Mouse (Mus musculus): Measurements from ENCODE around the gene Acad12. TPM values are rescaled to one million over a fixed set of nuclear protein-coding genes. Genes with fewer than 3 reads are reported as not detected.

Acad12 gene
- polyA plus RNA-seq, 1 experiment from 2014 or later = 6.4 TPM

- Histone ChIP-seq H3K4me3 (ENCODE audit: low read depth, low read length) (no peak overlapping the region), H3K9ac (replicated peaks; ENCODE audit: low read depth) (no peak overlapping the region), H3K4me2 (replicated peaks; ENCODE audit: low read depth, low read length) (no peak overlapping the region), H3K27me3 (replicated peaks; ENCODE audit: insufficient read depth, low read length) (no peaks in the 10 kb centered on the region), H3K4me1 (ENCODE audit: insufficient read depth, low read depth, low read length) (peaks cover 28% of the 10 kb centered on the region; the same call in 1 of the 2 replicates), H3K9me3 (ENCODE audit: low read length) (no peaks in the 10 kb centered on the region), H3K36me3 (ENCODE audit: insufficient read depth, low read length) (no peaks in the 10 kb centered on the region), H3K27ac (ENCODE audit: low read length) (no peak overlapping the region)
- 82% methylated on average over 6 of the region's 6 CpGs for WGBS
- ATAC-seq (no peak), DNase-seq (ENCODE audit: low spot score) (no peak)
- TF ChIP-seq EP300 (IDR thresholded peaks at IDR 0.05) = no peak
- no peak for TF ChIP-seq CTCF (IDR thresholded peaks at IDR 0.05)
These were observed 28.8 kb downstream of the Acad12 start for GRCm38 (mm10) chr5:121589928-121590327.

GRCm38 (mm10) chr5:121586400-121587039 lies 32.2 kb downstream of the Acad12 start:
- H3K27ac ChIP-seq (ENCODE audit: low read length) = peak overlapping the region; percentile 78
- DNase-seq (ENCODE audit: low spot score) = peak; percentile 95

GRCm38 (mm10) chr5:121585699-121586098 lies 33.0 kb downstream of the Acad12 start:
- H3K4me3 ChIP-seq (ENCODE audit: low read depth, low read length) = no peak overlapping the region
- ATAC-seq (no peak), DNase-seq (ENCODE audit: low spot score) (no peak)
- no peak overlapping the region for H3K9ac ChIP-seq (replicated peaks; ENCODE audit: low read depth)
- TF ChIP-seq CTCF (IDR thresholded peaks at IDR 0.05) (no peak), EP300 (IDR thresholded peaks at IDR 0.05) (no peak)
- no peaks in the 10 kb centered on the region for H3K27me3 ChIP-seq (replicated peaks; ENCODE audit: insufficient read depth, low read length)
- H3K4me2 ChIP-seq (replicated peaks; ENCODE audit: low read depth, low read length) = no peak overlapping the region
- 85% methylated on average over 5 of the region's 5 CpGs for WGBS
- H3K27ac ChIP-seq (ENCODE audit: low read length) = peak overlapping the region; percentile 78; the same call in 1 of the 2 replicates
- H3K36me3 ChIP-seq (ENCODE audit: insufficient read depth, low read length) = no peaks in the 10 kb centered on the region
- no peaks in the 10 kb centered on the region for H3K9me3 ChIP-seq (ENCODE audit: low read length)
- H3K4me1 ChIP-seq (ENCODE audit: insufficient read depth, low read depth, low read length) = peaks cover 27% of the 10 kb centered on the region; the same call in 1 of the 2 replicates

More at GRCm38 (mm10) chr5:121586400-121587039, 32.2 kb downstream of the Acad12 start:
- Histone ChIP-seq H3K4me1 (ENCODE audit: insufficient read depth, low read depth, low read length) (peaks cover 27% of the 10 kb centered on the region; the same call in 1 of the 2 replicates), H3K9me3 (ENCODE audit: low read length) (no peaks in the 10 kb centered on the region), H3K9ac (replicated peaks; ENCODE audit: low read depth) (no peak overlapping the region), H3K36me3 (ENCODE audit: insufficient read depth, low read length) (no peaks in the 10 kb centered on the region), H3K4me3 (ENCODE audit: low read depth, low read length) (no peak overlapping the region), H3K27me3 (replicated peaks; ENCODE audit: insufficient read depth, low read length) (no peaks in the 10 kb centered on the region), H3K4me2 (replicated peaks; ENCODE audit: low read depth, low read length) (0 out of 2 replicates have a peak overlapping the region, but pooled peaks have one; percentile 3)
- no peak for TF ChIP-seq CTCF (IDR thresholded peaks at IDR 0.05)
- peak; percentile 99 for TF ChIP-seq EP300 (IDR thresholded peaks at IDR 0.05)
- peak; percentile 74 for ATAC-seq
- 20% methylated on average over 6 of the region's 6 CpGs for WGBS

GRCm38 (mm10) chr5:121585005-121585404 lies 33.7 kb downstream of the Acad12 start:
- TF ChIP-seq EP300 (IDR thresholded peaks at IDR 0.05) = no peak
- no peak for TF ChIP-seq CTCF (IDR thresholded peaks at IDR 0.05)
- H3K9ac ChIP-seq (replicated peaks; ENCODE audit: low read depth) = no peak overlapping the region
- DNase-seq (ENCODE audit: low spot score) = no peak
- H3K4me3 ChIP-seq (ENCODE audit: low read depth, low read length) = no peak overlapping the region
- no peaks in the 10 kb centered on the region for H3K27me3 ChIP-seq (replicated peaks; ENCODE audit: insufficient read depth, low read length)
- H3K9me3 ChIP-seq (ENCODE audit: low read length) = no peaks in the 10 kb centered on the region
- peak overlapping the region; percentile 83; the same call in 1 of the 2 replicates for H3K27ac ChIP-seq (ENCODE audit: low read length)
- no peak overlapping the region for H3K4me2 ChIP-seq (replicated peaks; ENCODE audit: low read depth, low read length)
- no peak for ATAC-seq
- peaks cover 27% of the 10 kb centered on the region; the same call in 1 of the 2 replicates for H3K4me1 ChIP-seq (ENCODE audit: insufficient read depth, low read depth, low read length)
- WGBS = 89% methylated on average over 10 of the region's 10 CpGs
- peaks cover 5% of the 10 kb centered on the region; the same call in 1 of the 2 replicates for H3K36me3 ChIP-seq (ENCODE audit: insufficient read depth, low read length)

GRCm38 (mm10) chr5:121583765-121584501 lies 34.8 kb downstream of the Acad12 start:
- TF ChIP-seq EP300 (IDR thresholded peaks at IDR 0.05) = peak; percentile 89
- peak; percentile 93 for TF ChIP-seq CTCF (IDR thresholded peaks at IDR 0.05)
- Histone ChIP-seq H3K9ac (replicated peaks; ENCODE audit: low read depth) (no peak overlapping the region), H3K36me3 (ENCODE audit: insufficient read depth, low read length) (peaks cover 14% of the 10 kb centered on the region), H3K9me3 (ENCODE audit: low read length) (no peaks in the 10 kb centered on the region), H3K27me3 (replicated peaks; ENCODE audit: insufficient read depth, low read length) (no peaks in the 10 kb centered on the region), H3K4me2 (replicated peaks; ENCODE audit: low read depth, low read length) (peak overlapping the region; percentile 34), H3K4me1 (ENCODE audit: insufficient read depth, low read depth, low read length) (peaks cover 27% of the 10 kb centered on the region; the same call in 1 of the 2 replicates), H3K27ac (ENCODE audit: low read length) (peak overlapping the region; percentile 83), H3K4me3 (ENCODE audit: low read depth, low read length) (no peak overlapping the region)
- WGBS = 34% methylated on average over 12 of the region's 12 CpGs
- peak; percentile 96 for DNase-seq (ENCODE audit: low spot score)
- peak; percentile 92 for ATAC-seq

GRCm38 (mm10) chr5:121581945-121582344 lies 36.8 kb downstream of the Acad12 start:
- TF ChIP-seq CTCF (IDR thresholded peaks at IDR 0.05) = no peak
- TF ChIP-seq EP300 (IDR thresholded peaks at IDR 0.05) = no peak
- peaks cover 31% of the 10 kb centered on the region for H3K36me3 ChIP-seq (ENCODE audit: insufficient read depth, low read length)
- 91% methylated on average over 8 of the region's 8 CpGs for WGBS
- H3K9ac ChIP-seq (replicated peaks; ENCODE audit: low read depth) = no peak overlapping the region
- no peak overlapping the region for H3K27ac ChIP-seq (ENCODE audit: low read length)
- DNase-seq (ENCODE audit: low spot score) (no peak), ATAC-seq (no peak)
- H3K4me3 ChIP-seq (ENCODE audit: low read depth, low read length) = no peak overlapping the region
- H3K4me1 ChIP-seq (ENCODE audit: insufficient read depth, low read depth, low read length) = peaks cover 17% of the 10 kb centered on the region; the same call in 1 of the 2 replicates
- no peaks in the 10 kb centered on the region for H3K9me3 ChIP-seq (ENCODE audit: low read length)
- H3K27me3 ChIP-seq (replicated peaks; ENCODE audit: insufficient read depth, low read length) = no peaks in the 10 kb centered on the region
- H3K4me2 ChIP-seq (replicated peaks; ENCODE audit: low read depth, low read length) = no peak overlapping the region
